Mouse (Mus musculus) heart, postnatal 0 days (tissue): ENCODE measurements around the gene Actn2.

Experiments used
- CTCF ChIP-seq: IDR thresholded peaks from 2 replicates; pipeline ENCODE4 v1.5.1; 2016; ENCODE audit warnings: antibody characterized with exemption, control low read depth, low read depth
- EP300 ChIP-seq: IDR thresholded peaks from 2 replicates; pipeline ENCODE4 v1.6.1; 2016; ENCODE audit warnings: antibody characterized with exemption, low read depth

DNA sequence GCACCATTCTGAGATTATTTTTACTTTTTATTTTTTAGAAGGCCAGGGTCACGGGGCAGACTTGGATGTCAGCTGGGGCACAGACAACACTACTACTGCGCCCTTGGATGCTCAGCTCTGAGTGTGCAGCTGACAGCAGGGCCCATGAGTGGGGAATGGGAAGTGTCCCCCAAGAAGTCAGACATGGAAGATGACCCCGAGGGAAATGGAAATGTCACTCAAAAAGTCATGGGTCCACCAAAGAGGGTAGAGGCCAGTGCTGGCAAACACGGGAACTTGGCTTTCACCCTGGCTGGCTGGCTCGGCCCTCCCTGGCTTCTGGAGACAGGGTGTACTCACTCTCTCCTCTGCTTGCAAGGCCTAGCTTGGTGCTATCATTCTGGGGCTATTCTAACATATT is 35.6 kb downstream of the Actn2 start:
- TF ChIP-seq EP300 (no peak), CTCF (no peak)
